Mouse (Mus musculus) brain, embryonic 18.5 days (tissue): ENCODE measurements around the gene Mtch2.
A peak's percentile ranks its signal among the peaks of the same experiment; 100 is the strongest.
"Not testable (repeated sequence)": the region's sequence is repeated elsewhere in the genome, so short reads cannot be mapped to it uniquely, and the experiment has no call there.

ENCODE experiments used
- DNase-seq: peaks from one replicate; pipeline ENCODE4 v3.0.0-alpha.2; 2012; ENCODE audit warnings: low read depth, low spot score

Mtch2 gene

GRCm38 (mm10) chr2:90861486-90861885 lies 14.5 kb downstream of the Mtch2 start:
- no peak for DNase-seq

DNA sequence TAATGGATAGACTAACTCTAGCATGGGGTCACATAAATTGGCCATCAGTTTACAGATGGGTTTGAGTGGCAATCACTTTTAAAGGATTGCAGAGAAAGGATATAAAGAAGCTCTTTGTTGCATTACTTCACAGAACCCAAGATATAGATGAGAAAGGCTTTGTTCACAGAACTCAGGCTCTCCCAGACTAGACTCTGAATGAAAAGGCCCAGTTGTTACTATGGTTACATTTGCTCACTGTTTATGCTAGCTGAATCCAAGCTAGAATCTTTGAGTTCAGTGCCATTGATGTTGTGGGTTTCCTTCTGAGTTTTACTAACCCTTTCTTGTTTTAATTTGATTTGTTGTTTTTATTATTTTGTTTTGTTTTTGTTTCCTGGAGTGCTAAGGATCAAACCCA lies 17.2 kb downstream of the Mtch2 start:
- no peak for DNase-seq

GRCm38 (mm10) chr2:90866524-90866923 lies 19.6 kb downstream of the Mtch2 start:
- no peak for DNase-seq

DNA sequence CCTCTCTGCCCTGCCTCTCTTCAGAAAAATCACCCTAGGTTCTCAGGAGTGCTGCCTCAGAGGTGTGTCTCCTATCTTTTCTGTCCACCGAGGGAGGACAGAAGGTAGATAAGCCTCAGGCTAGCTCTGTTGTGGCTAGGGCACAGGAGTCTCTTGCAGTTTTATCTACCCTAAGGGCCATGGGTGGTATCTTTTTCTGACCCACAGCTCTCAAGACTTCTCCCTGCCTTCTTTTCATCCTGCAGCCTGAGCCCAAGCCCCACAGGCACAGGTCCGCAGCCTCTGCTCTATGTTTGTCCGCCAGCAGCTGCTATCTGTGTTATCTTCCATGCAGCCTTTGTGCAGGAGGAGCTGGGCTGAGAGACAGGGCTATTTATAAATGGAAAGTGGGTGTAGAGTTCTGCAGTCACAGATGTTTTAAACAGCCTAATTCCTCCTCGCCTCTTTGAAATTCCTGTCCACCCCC lies 23.2 kb downstream of the Mtch2 start:
- DNase-seq = no peak

GRCm38 (mm10) chr2:90871180-90871961 lies 24.4 kb downstream of the Mtch2 start:
- DNase-seq = no peak

DNA sequence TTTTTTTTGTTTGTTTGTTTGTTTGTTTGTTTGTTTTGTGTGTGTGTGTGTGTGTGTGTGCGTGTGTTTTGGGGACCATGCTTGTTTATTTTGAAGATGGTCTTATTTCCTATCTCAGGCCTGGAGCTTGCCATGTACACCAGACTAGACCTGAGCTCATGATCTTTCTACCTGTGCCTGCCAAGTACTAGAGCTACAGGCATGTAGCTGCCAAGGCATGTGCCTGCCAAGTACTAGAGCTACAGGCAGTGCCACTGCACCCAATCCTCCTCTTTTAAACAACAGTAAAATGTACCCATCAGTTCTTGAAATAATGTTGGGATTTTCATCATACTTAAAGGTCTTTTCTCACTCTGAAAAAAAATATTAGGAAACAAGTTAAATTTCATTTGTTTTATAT lies 27.1 kb downstream of the Mtch2 start:
- DNase-seq = no peak

GRCm38 (mm10) chr2:90875239-90875638 lies 28.3 kb downstream of the Mtch2 start:
- DNase-seq = no peak

- no peak for DNase-seq
Observed at GRCm38 (mm10) chr2:90877584-90878259, 30.8 kb downstream of the Mtch2 start.

GRCm38 (mm10) chr2:90879419-90879818 lies 32.5 kb downstream of the Mtch2 start:
- no peak for DNase-seq

GRCm38 (mm10) chr2:90880144-90880785 lies 33.3 kb downstream of the Mtch2 start:
- DNase-seq = no peak

- DNase-seq = no peak
Observed at GRCm38 (mm10) chr2:90881824-90882223, 34.9 kb downstream of the Mtch2 start.

DNA sequence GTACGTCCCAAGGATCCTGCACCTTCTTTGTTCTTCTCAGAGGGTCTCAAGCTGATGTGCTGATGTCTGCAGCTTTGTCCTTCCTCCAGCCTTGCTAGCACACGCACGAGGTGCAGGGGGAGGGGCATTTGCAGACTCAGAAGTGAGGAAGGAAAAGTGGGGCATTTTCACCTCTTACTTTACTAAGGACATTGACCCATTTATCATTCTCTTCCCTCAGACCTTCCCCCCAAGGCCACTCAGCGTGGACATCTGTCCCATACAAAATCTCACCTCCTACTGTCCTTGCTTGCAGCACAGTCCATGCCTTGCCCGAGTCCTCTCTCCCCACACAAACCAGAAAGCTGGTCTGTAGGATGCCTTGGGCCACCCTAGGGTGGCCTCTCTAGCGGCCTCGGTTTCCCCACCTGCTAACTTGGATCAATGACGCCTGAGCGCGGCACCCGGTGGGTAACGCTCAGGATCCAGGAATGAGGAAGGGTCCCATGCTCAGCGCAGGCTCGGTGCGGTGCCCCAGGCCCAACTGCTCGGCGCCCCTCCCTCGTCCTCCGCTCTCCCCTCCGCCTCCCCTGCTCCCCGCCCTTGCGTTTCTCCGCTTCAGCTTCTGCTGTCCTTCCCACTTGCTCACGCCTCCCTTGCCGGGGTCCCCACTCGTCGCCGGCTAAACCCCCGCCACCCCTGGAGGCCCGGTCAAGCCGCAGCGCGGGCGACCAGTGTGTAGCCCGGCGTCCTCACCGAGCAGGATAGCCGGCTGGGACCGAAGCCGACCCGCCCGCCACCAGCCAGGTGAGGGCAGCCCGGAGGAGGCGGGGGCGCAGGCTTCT lies 38.5 kb downstream of the Mtch2 start, which contains the start of gene C1qtnf4:
C1qtnf4 (plus strand) TSS at position 643 of the 824 bp plus-strand sequence.
- no peak for DNase-seq

DNA sequence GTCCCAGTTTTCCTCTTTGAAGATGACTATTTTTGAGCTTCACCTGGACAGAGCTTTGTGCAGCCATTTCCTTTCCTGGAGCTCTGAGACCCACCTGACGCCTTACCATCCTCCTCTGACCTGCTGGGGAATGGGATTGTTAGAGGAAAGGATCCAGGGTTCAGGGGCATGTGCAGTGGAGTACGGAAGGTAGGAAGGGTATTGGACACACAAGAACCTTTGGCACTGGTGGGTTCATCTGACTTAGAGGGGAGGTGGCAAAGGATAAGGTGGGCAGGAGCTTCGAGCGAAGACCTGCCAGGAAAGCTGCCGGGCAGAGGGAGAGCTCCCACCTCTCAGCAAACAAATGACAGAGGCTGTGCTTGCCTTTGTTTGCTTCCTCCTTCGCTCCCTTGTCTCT lies 39.5 kb downstream of the Mtch2 start:
- DNase-seq = no peak

DNA sequence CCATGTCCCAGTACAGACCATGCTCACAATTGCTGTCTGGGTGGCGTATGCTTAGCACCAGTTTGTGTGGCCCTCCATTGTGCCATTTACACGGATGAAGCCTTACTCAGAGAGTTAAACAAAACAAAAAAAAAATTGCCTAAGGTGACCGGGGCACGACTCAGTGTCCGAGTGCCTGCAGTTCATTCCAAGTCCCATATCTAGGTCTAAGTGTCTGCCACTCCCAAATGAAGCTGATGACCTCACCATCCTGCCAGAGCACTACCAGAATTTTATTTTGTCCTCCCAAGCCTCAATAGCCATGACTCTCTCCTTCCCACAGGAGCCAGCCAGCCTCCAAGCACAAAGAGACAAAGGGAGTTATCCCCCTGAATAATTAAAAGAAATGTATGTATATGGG lies 40.7 kb downstream of the Mtch2 start:
- DNase-seq = no peak

GRCm38 (mm10) chr2:90889550-90890548 lies 42.9 kb downstream of the Mtch2 start:
- DNase-seq = no peak

- DNase-seq = no peak
Observed at GRCm38 (mm10) chr2:90893673-90894298, 46.8 kb downstream of the Mtch2 start.

DNA sequence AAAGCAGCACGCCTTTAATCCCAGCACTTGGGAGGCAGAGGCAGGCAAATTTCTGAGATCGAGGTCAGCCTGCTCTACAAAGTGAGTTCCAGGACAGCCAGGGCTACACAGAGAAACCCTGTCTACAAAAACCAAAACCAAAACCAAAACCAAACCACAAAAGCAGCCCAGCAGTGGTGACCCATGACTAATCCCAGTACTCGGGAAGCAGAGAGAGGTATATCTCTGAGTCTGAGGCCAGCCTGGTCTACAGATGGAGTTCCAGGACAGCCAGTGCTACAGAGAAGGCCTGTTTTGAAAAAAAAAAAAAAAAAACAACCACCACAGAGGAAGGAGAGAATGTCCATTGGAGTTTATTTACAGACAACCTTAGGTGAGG lies 47.3 kb downstream of the Mtch2 start:
- DNase-seq = not testable (repeated sequence)

DNA sequence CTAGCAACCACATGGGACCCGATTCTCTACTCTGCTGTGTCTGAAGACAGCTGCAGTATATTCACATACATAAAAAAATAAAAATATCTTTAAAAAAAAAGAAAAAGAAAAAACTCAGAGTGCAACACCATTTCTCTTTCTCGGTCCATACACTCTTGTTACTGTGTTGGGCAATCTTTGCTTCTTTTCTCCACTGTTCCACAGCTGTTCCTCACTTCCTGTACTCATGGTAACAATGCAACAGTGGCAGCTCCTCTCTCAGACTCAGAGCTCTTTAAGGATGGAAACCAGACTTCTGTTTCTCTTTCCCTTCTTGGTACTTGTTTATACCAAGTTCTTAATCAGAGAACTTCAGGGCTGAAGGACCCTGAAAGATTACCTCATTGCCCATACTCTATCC lies 56.4 kb downstream of the Mtch2 start:
- no peak for DNase-seq

GRCm38 (mm10) chr2:90904076-90904855 lies 57.3 kb downstream of the Mtch2 start, which contains the start of the genes Kbtbd4 and Ndufs3:
Gene Kbtbd4, plus strand, starts transcription at chr2:90904740.
Gene Ndufs3, minus strand, starts transcription at chr2:90904827.
- peak; percentile 75 for DNase-seq
